Mouse (Mus musculus): ENCODE results near the gene Tulp3. TPM values are rescaled to one million over a fixed set of nuclear protein-coding genes. Genes with fewer than 3 reads are reported as not detected.

Gene Tulp3
- 0.48 TPM for polyA plus RNA-seq (2014; fragmentation: Illumina TruSeq; extraction: RNeasy Lipid Tissue Mini Kit (QIAGEN cat#74804); ENCODE audit: low replicate concordance)

DNA sequence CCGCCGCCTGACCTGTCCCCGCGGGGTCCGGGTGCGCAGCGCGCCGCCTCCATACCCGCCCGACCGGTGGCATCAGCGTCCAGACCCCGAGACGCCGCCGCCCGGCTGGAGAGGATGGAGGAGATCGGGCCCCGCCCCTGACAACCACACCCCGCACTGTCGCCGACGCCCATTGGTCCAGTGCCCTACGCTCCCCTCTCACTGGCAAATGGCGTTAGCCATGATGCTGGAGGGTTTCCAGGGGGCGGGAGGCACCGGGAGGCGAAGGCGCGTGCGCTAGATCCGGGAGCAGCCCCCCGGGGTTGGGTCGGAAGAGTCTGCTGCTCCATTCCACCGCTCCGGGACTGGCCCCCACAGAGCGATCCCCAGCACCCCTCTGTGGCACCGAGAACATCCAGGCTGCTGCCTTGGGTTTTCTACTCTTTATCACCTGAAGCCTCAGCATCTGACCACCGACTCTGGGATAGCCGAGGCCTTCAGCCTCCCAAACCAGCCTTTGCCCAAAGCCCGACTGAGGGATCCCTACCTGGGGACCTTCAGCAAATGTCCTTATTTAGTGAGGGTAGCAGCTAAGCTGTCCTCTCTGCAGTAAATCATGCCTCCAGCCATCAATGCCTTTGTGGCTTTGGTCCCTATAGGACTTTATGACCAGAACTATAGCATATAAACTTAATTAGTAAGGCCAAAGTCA lies at the start of gene Tulp3:
Gene Tulp3, minus strand, starts transcription at position 126 of the 691 bp plus-strand sequence.

DNA sequence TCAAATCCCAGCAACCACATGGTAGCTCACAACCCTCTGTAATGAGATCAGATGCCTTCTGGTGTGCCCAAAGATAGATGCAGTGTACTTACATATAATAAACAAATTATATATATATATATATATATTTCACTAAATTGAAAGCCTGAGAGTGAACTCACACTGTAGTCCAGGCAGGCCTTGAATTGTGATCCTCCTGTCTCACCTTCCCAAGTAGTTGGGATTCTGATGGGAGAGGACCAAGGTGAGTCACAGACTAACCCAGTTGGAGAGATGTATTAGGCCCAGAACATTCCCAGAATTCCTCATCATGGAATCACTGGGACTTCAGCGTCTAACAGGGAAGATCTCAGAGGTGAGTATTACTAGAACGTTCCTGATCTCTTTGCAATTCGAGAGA lies 43.3 kb upstream of the Tulp3 start, which contains the start of gene Nrip2:
Gene Nrip2, plus strand, starts transcription at position 301 of the 400 bp plus-strand sequence.

DNA sequence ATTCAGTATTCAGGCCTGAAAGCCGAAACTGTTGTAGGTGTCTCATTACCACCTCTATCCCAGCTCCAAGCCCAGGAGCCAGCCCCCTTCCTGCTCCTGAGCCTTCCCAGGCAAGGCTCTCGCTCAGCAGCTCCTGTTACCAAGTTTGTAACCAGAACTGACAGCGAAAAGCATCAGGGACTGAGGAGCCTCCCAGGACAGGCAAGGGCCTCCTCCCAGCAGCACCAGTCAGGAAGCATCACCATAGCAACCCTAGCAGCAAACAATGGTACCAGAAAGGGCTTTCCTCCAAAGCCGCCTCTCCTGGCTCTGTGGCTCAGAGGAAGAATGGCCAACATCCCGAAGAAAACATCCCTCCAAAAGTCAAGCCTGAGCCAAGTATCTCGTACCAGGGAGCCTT lies 19.5 kb upstream of the Tulp3 start, which contains the start of the genes Tex52 and Gm44596:
Gene Tex52, plus strand, starts transcription at position 265 of the 400 bp plus-strand sequence.
Gene Gm44596, plus strand, starts transcription at position 312 of the 400 bp plus-strand sequence.

DNA sequence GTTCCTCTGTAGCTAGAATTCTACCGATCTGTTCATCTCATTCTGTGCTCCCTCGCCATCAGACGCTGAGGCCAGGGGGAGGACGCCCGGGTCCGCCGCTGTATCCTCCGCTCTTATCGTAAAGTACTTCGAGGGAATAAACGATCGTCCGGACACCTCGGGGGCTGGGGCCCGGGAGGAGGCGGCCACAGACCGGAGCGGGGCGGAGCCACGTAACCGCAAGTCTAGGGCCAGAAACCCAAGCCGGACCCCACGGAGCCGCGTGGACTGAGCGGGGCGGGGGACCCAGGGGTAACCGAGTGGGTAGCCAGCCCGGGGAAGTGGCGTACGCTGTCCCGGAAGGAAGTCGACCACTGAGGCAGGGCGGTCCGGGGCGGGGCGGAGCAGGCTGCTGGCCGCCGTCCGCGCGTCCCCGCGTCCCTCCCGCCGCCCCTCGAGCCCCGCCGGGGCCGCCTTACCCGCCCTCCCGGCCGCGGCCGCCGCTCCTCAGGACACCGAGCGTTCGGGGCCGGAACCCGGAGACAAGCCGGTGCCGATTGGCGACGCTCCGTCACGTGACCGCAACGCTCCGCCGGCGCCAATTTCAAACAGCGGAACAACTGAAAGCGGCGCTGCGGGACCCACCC lies 6.8 kb upstream of the Tulp3 start, which contains the start of the genes Rhno1 and Foxm1:
Gene Rhno1, minus strand, starts transcription at position 531 of the 626 bp plus-strand sequence.
Gene Foxm1, plus strand, starts transcription at position 587 of the 626 bp plus-strand sequence.

DNA sequence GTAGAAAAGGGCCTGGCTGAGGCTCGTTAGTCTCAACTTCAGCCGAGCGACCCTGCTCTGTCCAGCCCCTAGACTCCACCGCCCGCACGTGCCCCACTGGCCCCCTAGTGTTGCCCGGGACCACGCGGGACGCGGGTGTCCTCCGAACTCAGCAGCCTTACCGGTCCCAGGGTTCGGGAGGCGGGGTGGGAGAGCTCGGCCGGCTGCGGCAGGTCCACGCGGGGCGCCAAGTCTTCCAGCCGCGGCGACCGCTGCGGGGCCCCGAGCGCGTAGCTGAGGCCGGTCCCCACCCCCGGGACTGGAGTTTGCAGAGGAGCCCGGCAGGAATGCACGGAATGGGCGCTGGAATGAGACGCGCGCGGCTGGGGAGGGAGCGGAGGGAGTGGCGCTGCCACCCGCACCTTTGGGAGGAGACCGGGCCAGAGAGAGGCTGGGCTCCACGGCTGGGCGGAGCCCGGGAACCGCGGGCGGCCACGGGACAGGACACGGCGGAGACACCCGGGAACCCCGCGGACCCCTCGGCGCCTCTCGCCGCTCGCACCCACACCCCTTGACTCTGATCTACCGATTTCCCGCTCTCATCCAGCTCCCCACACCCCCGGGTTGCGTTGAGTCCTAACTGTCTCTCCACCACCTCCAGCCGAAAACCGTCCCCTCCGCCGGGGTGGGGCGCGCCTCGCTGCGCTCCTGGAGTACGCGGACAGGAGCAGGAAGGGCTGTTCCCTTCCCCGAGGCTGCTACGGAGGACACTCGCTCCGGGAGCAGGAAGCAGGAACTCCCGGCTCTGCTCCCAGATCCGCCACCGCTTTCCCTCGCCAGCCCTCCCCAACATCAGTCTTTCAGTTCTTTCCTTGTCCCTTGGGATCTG lies 55.3 kb downstream of the Tulp3 start, which contains the start of gene Tead4:
Gene Tead4, minus strand, starts transcription at position 690 of the 868 bp plus-strand sequence.

Other genes with a start within 250 kb of the Tulp3 start
- 0.67 TPM for gene Tspan9, start 212.3 kb downstream of the Tulp3 start, polyA plus RNA-seq (2014; fragmentation: Illumina TruSeq; extraction: RNeasy Lipid Tissue Mini Kit (QIAGEN cat#74804); ENCODE audit: low replicate concordance)
- 0.26 TPM for gene Tead4, start 55.0 kb downstream of the Tulp3 start, polyA plus RNA-seq (2014; fragmentation: Illumina TruSeq; extraction: RNeasy Lipid Tissue Mini Kit (QIAGEN cat#74804); ENCODE audit: low replicate concordance)
- gene Rhno1, start 7.1 kb upstream of the Tulp3 start, polyA plus RNA-seq (2014; fragmentation: Illumina TruSeq; extraction: RNeasy Lipid Tissue Mini Kit (QIAGEN cat#74804); ENCODE audit: low replicate concordance), result 6.1 TPM
- gene Foxm1, start 7.1 kb upstream of the Tulp3 start, polyA plus RNA-seq (2014; fragmentation: Illumina TruSeq; extraction: RNeasy Lipid Tissue Mini Kit (QIAGEN cat#74804); ENCODE audit: low replicate concordance), result 1.3 TPM
- gene Tex52, start 19.6 kb upstream of the Tulp3 start, polyA plus RNA-seq (2014; fragmentation: Illumina TruSeq; extraction: RNeasy Lipid Tissue Mini Kit (QIAGEN cat#74804); ENCODE audit: low replicate concordance), result not detected
- gene Gm44596, start 19.7 kb upstream of the Tulp3 start, polyA plus RNA-seq (2014; fragmentation: Illumina TruSeq; extraction: RNeasy Lipid Tissue Mini Kit (QIAGEN cat#74804); ENCODE audit: low replicate concordance), result not detected
- not detected for gene Nrip2, start 43.4 kb upstream of the Tulp3 start, polyA plus RNA-seq (2014; fragmentation: Illumina TruSeq; extraction: RNeasy Lipid Tissue Mini Kit (QIAGEN cat#74804); ENCODE audit: low replicate concordance)
- gene Itfg2, start 69.1 kb upstream of the Tulp3 start, polyA plus RNA-seq (2014; fragmentation: Illumina TruSeq; extraction: RNeasy Lipid Tissue Mini Kit (QIAGEN cat#74804); ENCODE audit: low replicate concordance), result 1.8 TPM
- 33.3 TPM for gene Fkbp4, start 82.8 kb upstream of the Tulp3 start, polyA plus RNA-seq (2014; fragmentation: Illumina TruSeq; extraction: RNeasy Lipid Tissue Mini Kit (QIAGEN cat#74804); ENCODE audit: low replicate concordance)
- gene Pzp, start 170.9 kb upstream of the Tulp3 start, polyA plus RNA-seq (2014; fragmentation: Illumina TruSeq; extraction: RNeasy Lipid Tissue Mini Kit (QIAGEN cat#74804); ENCODE audit: low replicate concordance), result 3.0 TPM
- gene A2ml1, start 225.8 kb upstream of the Tulp3 start, polyA plus RNA-seq (2014; fragmentation: Illumina TruSeq; extraction: RNeasy Lipid Tissue Mini Kit (QIAGEN cat#74804); ENCODE audit: low replicate concordance), result 2.3 TPM

Data from small intestine, adult 10 weeks (tissue).